Mouse (Mus musculus): ENCODE results near the gene Vmac.

The Vmac gene

DNA sequence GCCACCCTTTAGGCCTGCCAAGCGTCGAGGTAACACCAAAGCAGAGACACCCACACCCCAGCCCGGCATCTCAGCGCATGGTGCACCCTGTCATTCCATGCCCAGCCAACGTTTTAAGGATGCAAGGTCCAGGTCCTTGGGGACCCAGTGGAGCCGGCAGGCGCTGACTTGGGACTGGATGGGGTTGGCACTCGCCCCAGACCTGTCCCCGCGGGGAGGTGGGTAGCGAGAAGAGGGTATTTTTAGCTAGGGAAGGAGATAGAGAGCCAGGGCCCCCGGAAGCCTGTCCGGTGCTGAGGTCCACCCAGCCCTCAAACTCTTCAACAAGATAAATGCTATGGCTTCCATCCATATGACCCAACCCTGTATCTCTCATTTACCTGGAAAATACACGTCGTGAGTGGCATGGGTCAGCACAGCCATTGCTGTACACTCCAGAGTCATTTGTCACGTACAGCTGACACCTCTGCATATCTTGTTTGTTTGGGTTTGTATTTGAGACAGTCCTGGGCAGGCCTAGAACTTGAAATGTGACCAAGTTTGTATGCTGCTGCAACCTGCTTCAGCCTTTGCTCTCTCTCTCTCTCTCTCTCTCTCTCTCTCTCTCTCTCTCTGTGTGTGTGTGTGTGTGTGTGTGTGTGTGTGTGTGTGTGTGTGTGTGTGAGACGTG, 22.4 kb upstream of the Vmac start:
- no peak for DNase-seq (ENCODE audit: low spot score)

DNA sequence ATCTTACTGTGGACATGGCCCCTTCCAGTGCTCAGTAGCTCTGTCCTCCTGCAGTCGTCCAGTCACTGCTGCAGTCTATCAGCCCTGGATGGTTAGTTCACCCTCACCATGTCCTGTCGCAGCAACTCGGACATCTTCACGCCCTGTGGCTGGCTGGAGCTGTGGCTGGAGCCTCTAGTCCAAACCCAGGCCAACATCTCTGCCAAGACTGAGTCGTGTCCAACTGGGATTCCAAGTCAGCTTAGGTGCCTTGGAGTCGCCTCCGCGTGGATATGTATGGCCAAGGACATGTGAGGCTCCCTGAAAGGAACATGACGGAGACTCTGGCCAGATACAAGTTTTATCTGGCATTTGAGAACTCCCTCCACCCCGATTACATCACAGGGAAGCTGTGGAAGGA, 20.4 kb upstream of the Vmac start:
- DNase-seq (ENCODE audit: low spot score) = no peak

DNA sequence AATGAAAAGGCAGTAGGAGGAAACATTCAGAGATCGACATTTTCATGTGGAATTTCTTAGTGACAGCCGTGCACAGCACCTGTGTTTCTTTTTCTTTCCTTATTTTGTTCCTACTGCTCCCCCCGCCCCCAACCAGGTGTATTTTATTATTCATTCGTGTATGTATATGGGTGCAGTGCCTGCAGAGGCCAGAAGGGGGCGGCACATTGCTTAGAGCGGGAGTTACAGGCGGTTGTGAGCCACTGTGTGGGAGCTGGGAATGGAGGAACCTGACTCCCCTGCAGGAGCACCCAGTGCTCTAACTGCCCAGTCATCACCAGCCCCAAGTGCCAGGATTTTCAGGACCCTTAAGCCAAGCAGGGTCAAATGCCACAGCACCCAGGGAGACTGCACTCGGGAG, 18.7 kb upstream of the Vmac start:
- no peak for DNase-seq (ENCODE audit: low spot score)

DNA sequence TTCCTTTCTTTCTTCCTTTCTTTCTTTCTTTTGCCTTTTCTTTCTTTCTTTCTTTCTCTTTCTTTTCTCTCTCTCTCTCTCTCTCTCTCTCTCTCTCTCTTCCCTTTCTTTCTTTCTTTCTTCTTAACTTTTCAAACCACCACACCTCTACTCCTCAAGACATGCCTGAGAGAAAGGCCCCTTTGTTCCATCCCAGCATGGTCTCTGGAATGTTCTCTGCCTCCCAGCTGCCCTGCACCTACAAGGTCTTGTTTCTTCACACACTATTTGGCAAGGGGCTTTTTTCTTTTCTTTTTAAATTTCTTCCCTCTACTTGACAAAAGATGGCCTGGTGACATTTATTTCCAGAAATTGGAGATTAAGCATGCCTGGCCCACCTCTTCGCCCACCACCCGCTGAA, 11.8 kb upstream of the Vmac start:
- no peak for DNase-seq (ENCODE audit: low spot score)

DNA sequence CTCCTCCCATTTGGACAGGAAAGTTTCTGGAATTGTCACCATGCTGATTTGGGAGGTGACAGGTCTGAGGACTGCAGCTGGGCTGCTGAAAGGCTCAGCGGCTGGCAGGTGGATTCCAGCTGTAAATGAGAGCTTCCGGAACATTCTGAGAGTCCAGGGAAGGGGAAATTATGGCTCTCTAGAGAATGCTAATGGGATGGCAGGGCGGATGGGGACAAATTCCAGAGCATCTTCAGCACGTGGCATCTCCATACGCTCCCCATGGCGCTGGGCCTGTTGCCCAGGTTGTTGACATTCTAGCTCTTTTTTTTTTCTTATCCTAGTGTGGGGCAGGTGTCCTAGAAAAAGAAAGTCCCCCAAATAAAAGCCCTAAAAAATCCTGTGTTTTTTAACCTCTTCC, 11.3 kb upstream of the Vmac start:
- DNase-seq (ENCODE audit: low spot score) = no peak

DNA sequence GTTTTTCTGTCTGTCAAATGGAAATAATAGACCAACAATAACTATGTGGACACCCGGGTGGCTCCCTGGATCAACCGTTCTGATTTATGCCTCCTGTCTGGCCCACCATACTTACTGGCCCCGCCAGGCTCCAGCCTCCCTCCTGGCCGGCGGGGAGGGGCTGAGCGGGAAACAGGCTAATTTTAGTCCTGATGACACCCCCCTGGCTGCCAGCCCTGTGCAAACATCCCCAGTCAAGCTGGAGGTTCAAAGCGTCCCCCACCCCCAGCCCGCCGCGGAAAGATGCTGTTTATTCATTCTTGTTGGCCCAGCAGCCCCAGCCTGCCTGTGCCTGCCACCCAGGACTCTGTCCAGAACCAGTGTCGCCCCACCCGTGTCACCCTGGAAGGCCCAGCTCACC, 10.3 kb upstream of the Vmac start:
- DNase-seq (ENCODE audit: low spot score) = no peak

GRCm38 (mm10) chr17:56727659-56728058, 9.8 kb upstream of the Vmac start:
- no peak for DNase-seq (ENCODE audit: low spot score)

- DNase-seq (ENCODE audit: low spot score) = no peak
These were observed 9.3 kb upstream of the Vmac start for GRCm38 (mm10) chr17:56727029-56727649.

GRCm38 (mm10) chr17:56723419-56724161, 5.8 kb upstream of the Vmac start:
- no peak for DNase-seq (ENCODE audit: low spot score)

DNA sequence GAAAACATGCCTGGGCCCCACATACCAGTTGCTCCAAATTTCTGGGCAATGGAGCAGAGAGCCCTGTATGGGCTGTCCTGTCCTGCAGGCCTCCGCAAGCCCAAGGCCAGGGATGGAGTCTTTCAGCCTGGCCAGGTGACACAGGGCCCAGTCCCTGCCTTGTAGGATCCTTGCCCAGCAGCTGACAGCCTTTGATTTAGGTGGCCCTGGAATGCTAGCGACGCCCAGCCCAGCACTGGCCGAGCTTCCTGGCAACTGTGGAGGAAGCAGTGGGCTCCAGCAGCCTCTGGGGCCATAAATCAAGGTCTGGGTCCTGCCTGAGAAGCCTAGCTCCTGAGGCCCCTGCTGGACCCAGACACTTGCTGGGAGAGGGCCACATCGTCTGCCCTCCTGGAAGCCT, 4.6 kb upstream of the Vmac start:
- no peak for DNase-seq (ENCODE audit: low spot score)

GRCm38 (mm10) chr17:56716655-56717362, 1.0 kb downstream of the Vmac start:
- peak; percentile 93 for DNase-seq (ENCODE audit: low spot score)

DNA sequence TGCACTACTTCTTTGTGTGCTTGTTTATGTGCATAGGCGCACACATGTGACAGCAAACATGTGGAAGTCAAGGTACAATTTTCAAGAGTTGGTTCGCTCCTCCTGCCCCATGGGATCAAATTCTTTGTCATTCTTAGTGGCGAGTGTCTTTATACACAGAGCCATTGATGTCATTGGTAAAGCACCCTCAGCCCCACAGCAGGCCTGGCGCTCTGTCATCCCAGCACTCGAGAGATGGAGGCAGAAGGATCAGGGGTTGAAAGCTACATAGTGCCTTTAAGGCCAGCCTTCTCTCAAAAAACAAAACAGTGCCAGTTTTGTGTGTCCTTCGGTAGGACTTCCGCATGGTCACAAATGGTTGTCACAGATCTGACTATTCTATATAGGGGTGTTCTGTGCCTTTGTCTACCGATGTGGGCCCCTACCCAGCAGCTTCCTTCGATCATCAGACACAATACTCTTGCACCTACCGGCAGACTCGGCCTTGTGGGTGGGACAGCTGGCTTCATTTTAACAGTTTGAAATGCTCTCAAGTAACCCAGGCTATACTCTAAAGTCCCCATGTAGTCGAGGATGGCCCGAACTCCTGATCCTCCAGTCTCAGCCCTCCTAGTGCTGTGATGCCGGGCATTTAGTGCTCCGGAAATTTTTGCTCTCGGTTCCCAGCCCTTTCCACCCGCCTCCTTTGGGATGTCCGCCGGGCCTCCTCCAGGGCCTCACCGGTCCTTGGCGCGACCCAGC, 1.7 kb downstream of the Vmac start:
- no peak for DNase-seq (ENCODE audit: low spot score)

GRCm38 (mm10) chr17:56715360-56715759, 2.5 kb downstream of the Vmac start:
- DNase-seq (ENCODE audit: low spot score) = no peak

DNA sequence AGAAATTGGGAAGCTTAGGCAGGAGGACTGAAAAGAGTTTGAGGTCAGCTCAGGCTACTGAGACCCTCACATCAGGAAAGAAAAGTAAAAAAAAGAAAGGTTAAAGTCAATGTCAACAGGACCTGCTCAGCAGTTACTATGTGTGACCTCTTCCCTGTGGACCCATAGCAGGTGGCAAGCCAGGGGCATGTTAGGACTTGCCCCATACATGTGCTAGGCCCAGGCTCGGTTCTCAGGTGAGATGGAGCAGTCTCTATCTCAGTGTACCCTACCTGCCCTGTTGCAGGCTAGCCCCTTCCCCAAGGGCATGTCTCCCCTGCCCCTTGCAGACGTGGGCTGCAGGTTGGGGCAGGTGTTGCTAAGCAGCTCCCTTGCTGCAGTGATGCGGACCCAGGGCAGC, 8.1 kb downstream of the Vmac start:
- no peak for DNase-seq (ENCODE audit: low spot score)

DNA sequence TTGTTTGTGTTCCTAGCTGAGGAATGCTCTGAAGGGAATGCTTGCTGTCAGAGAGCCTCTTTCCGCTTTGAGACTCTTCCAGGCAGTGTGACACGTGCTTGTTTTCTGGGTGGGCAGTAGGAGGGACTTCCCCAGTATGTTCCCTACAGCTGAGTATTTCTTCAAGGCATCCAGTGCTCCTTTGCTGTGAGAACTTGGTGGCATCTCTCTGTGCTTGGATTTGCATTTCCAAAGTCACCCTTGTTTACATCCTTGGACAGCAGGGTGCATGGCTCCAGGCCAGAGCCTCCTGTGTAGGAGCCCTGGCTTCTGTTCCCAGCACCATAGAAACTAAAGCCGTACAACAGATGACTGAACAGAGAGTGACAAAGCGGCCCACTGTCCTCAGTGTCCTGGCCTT, 9.1 kb downstream of the Vmac start:
- DNase-seq (ENCODE audit: low spot score) = no peak

DNA sequence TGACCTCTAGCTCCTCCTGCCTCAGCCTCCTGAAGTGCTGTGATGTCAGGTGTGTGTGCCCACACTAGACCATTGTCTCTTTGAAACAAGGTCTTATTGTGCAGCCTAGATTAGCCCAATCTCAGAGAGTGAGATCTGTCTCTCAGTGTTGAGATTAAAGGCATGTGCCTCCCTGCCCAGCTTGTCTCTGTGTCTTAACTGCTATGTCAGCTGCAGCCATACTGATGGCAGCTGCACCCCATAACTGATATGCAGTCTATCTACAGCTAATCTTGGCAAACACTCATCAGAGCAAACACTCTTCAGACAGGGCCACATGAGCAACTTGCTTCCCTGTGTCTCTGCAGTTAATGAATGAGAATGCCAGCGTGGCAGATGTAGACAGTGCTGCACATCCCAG, 11.3 kb downstream of the Vmac start:
- no peak for DNase-seq (ENCODE audit: low spot score)

- DNase-seq (ENCODE audit: low spot score) = no peak
These were observed 14.8 kb downstream of the Vmac start for GRCm38 (mm10) chr17:56703038-56703437.

DNA sequence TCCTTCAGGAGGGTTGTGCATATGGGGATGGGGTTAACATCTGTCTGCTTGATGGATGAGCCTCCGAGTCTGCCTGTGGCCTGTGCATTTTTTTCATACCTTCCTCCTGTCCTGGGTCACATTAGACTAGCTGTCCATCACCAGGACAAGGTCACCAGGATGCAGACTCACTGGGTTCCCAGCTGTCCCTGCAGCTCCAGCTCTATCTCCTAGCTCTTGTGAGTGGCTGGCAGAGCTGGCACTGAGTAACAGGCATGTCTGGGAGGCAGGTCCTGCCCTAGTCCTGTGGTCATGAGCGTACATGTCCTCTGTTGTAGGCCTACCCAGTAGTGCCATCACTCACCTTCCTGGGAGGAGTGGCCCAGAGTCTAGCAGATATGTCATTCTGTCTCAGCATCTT, 17.4 kb downstream of the Vmac start:
- DNase-seq (ENCODE audit: low spot score) = no peak

- DNase-seq (ENCODE audit: low spot score) = no peak
These were observed 23.9 kb downstream of the Vmac start for GRCm38 (mm10) chr17:56693851-56694310.

GRCm38 (mm10) chr17:56693395-56693794, 24.4 kb downstream of the Vmac start:
- no peak for DNase-seq (ENCODE audit: low spot score)

DNA sequence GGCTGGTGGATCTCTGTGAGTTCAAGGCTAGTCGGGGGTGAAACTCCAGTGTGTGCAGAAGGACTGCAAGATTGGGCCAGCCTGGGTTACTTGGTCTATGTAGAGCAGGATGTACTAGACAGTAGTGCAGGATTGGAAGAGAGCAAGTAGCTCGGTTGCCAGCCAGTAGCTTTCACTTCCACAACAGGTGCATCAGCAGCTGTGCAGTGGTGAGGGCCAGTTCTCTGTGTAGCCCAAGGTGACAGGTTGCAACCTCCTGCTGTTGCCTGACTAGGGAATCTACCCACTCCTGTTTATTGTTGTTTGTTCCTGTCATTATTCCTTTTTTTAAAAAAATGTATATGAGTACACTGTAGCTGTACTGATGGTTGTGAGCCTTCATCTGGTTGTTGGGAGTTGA, 29.1 kb downstream of the Vmac start:
- no peak for DNase-seq (ENCODE audit: low spot score)

- DNase-seq (ENCODE audit: low spot score) = no peak
These were observed 29.8 kb downstream of the Vmac start for GRCm38 (mm10) chr17:56688045-56688444.
